Mouse (Mus musculus) heart, embryonic 14.5 days (tissue): ENCODE data around the gene Gab1. TPM values are rescaled to one million over a fixed set of nuclear protein-coding genes. Genes with fewer than 3 reads are reported as not detected.

Experiments used
- ATAC-seq: fragments of 200-750 bp; cut with Nextera tagmentation; 2 replicates; pipeline ENCODE4 v1.8.0; 2017; ENCODE audit warnings: low read depth, moderate TSS enrichment; ENCODE audit not compliant: insufficient number of reproducible peaks, insufficient read depth, low FRiP score
- H3K27ac ChIP-seq, 2 experiments: fragments of 200-500 bp in 1 of 2; fragments of 300-500 bp in 1 of 2; sonication (generic) in 1 of 2; replicated peaks in 1 of 2; 2 replicates each; pipeline ENCODE4 v1.5.1; 2012 to 2014; ENCODE audit warnings: low read depth in 2 of 2, low read length in 2 of 2, control low read depth in 1 of 2, mild to moderate bottlenecking in 1 of 2, mixed read lengths in 1 of 2; ENCODE audit not compliant: control insufficient read depth in 1 of 2, insufficient read depth in 1 of 2
- H3K27me3 ChIP-seq: fragments of 300-500 bp; sonication (generic); 2 replicates; pipeline ENCODE4 v1.6.1; 2014; ENCODE audit warnings: mild to moderate bottlenecking, low read length, control low read depth; ENCODE audit not compliant: control insufficient read depth, insufficient read depth
- H3K36me3 ChIP-seq: fragments of 300-500 bp; sonication (generic); 2 replicates; pipeline ENCODE4 v1.6.1; 2014; ENCODE audit warnings: mild to moderate bottlenecking, control low read depth, low read length, mixed read lengths; ENCODE audit not compliant: control insufficient read depth, insufficient read depth
- H3K4me1 ChIP-seq, 2 experiments: fragments of 200-500 bp in 1 of 2; fragments of 300-500 bp in 1 of 2; sonication (generic) in 1 of 2; 2 replicates each; pipeline ENCODE4 v1.6.1; 2012 to 2014; ENCODE audit warnings: low read length in 2 of 2, control low read depth in 1 of 2, mixed read lengths in 1 of 2; ENCODE audit not compliant: control insufficient read depth in 2 of 2, insufficient read depth in 2 of 2
- H3K4me2 ChIP-seq: fragments of 300-500 bp; sonication (generic); 2 replicates; pipeline ENCODE4 v1.6.1; 2014; ENCODE audit warnings: mild to moderate bottlenecking, low read length
- H3K4me3 ChIP-seq, 2 experiments: fragments of 200-500 bp in 1 of 2; fragments of 300-500 bp in 1 of 2; sonication (generic) in 1 of 2; 2 replicates each; pipeline ENCODE4 v1.5.1; 2012 to 2014; ENCODE audit warnings: low read length in 2 of 2, mild to moderate bottlenecking in 2 of 2, control low read depth in 1 of 2, low read depth in 1 of 2, moderate library complexity in 1 of 2; ENCODE audit not compliant: control insufficient read depth in 1 of 2, insufficient read depth in 1 of 2
- H3K9ac ChIP-seq: fragments of 300-500 bp; sonication (generic); 2 replicates; pipeline ENCODE4 v1.6.1; 2014; ENCODE audit warnings: mild to moderate bottlenecking, low read length
- H3K9me3 ChIP-seq: fragments of 300-500 bp; sonication (generic); 2 replicates; pipeline ENCODE4 v1.6.1; 2016; ENCODE audit warnings: low read length, control low read depth; ENCODE audit not compliant: control insufficient read depth
- WGBS: fragments of 180-500 bp; shearing (Covaris S2); extraction: QIAGEN DNeasy Blood & Tissue Kit; methylation state at CpG from one replicate; pipeline ENCODE4 v1.1.7; 2014; 5-methylcytosine and 5-hydroxymethylcytosine counted together
- polyA plus RNA-seq: library from polyadenylated mRNA; unstranded; fragments of >200 nt; fragmentation: Nextera tagmentation; extraction: Ambion mirVana; gene quantifications from 2 replicates; pipeline ENCODE4 v1.2.1, GENCODE M21; 2014

Gene Gab1
- polyA plus RNA-seq, 1 experiment from 2014 or later = 44.4 TPM

GRCm38 (mm10) chr8:80913016-80913748, 32.9 kb upstream of the Gab1 start:
- WGBS = 85% methylated on average over 1 of the region's 1 CpGs

GRCm38 (mm10) chr8:80911400-80911799, 31.1 kb upstream of the Gab1 start:
- Histone ChIP-seq H3K27ac (no peak overlapping the region), H3K9ac (no peak overlapping the region), H3K9me3 (no peaks in the 10 kb centered on the region), H3K4me1 (peaks cover 6 to 8% of the 10 kb centered on the region in 2 experiments; a peak in 3 of 4 replicates), H3K27me3 (no peaks in the 10 kb centered on the region), H3K4me3 (no peak overlapping the region), H3K4me2 (no peak overlapping the region), H3K36me3 (no peaks in the 10 kb centered on the region)
- no peak for ATAC-seq
- 75% methylated on average over 5 of the region's 5 CpGs for WGBS

More at GRCm38 (mm10) chr8:80913016-80913748, 32.9 kb upstream of the Gab1 start:
- no peaks in the 10 kb centered on the region for H3K27me3 ChIP-seq
- H3K4me2 ChIP-seq = no peak overlapping the region
- no peaks in the 10 kb centered on the region for H3K36me3 ChIP-seq
- ATAC-seq = 0 out of 2 replicates have a peak, but pooled peaks have one; percentile 42
- peak overlapping the region in 1 of 2 experiments; percentile 28; a peak in 1 of 4 replicates for H3K27ac ChIP-seq
- no peaks in the 10 kb centered on the region for H3K9me3 ChIP-seq
- H3K4me1 ChIP-seq = peaks cover 4 to 11% of the 10 kb centered on the region in 2 experiments; a peak in 3 of 4 replicates
- no peak overlapping the region for H3K9ac ChIP-seq
- no peak overlapping the region for H3K4me3 ChIP-seq

- WGBS = 35% methylated on average over 6 of the region's 6 CpGs
- H3K4me3 ChIP-seq = no peak overlapping the region
- H3K27ac ChIP-seq = peak overlapping the region in 1 of 2 experiments; percentile 36; a peak in 2 of 4 replicates
- H3K9me3 ChIP-seq = no peaks in the 10 kb centered on the region
- H3K27me3 ChIP-seq = no peaks in the 10 kb centered on the region
- H3K36me3 ChIP-seq = no peaks in the 10 kb centered on the region
- no peak overlapping the region for H3K9ac ChIP-seq
- H3K4me1 ChIP-seq = peaks cover 6 to 8% of the 10 kb centered on the region in 2 experiments; a peak in 3 of 4 replicates
- H3K4me2 ChIP-seq = no peak overlapping the region
- 0 out of 2 replicates have a peak, but pooled peaks have one; percentile 27 for ATAC-seq
Measured at GRCm38 (mm10) chr8:80908262-80908907, 28.1 kb upstream of the Gab1 start.

- Histone ChIP-seq H3K4me1 (no peaks in the 10 kb centered on the region), H3K27ac (no peak overlapping the region), H3K4me3 (no peak overlapping the region), H3K36me3 (no peaks in the 10 kb centered on the region), H3K9ac (no peak overlapping the region), H3K4me2 (no peak overlapping the region), H3K27me3 (no peaks in the 10 kb centered on the region), H3K9me3 (no peaks in the 10 kb centered on the region)
- ATAC-seq = no peak
- 49% methylated on average over 9 of the region's 9 CpGs for WGBS
Measured at GRCm38 (mm10) chr8:80902354-80902753, 22.0 kb upstream of the Gab1 start.

- no peaks in the 10 kb centered on the region for H3K36me3 ChIP-seq
- no peak overlapping the region for H3K27ac ChIP-seq
- no peak overlapping the region for H3K4me2 ChIP-seq
- no peak overlapping the region for H3K4me3 ChIP-seq
- H3K4me1 ChIP-seq = peaks cover 4 to 5% of the 10 kb centered on the region in 2 experiments; a peak in 3 of 4 replicates
- H3K9ac ChIP-seq = no peak overlapping the region
- no peak for ATAC-seq
- no peaks in the 10 kb centered on the region for H3K9me3 ChIP-seq
- no peaks in the 10 kb centered on the region for H3K27me3 ChIP-seq
Measured at GRCm38 (mm10) chr8:80899364-80899763, 19.0 kb upstream of the Gab1 start.

GRCm38 (mm10) chr8:80896026-80896425, 15.7 kb upstream of the Gab1 start:
- ATAC-seq = no peak
- no peaks in the 10 kb centered on the region for H3K9me3 ChIP-seq
- H3K9ac ChIP-seq = no peak overlapping the region
- no peaks in the 10 kb centered on the region for H3K36me3 ChIP-seq
- no peak overlapping the region for H3K4me2 ChIP-seq
- no peak overlapping the region for H3K4me3 ChIP-seq
- WGBS = 63% methylated on average over 5 of the region's 5 CpGs
- H3K27ac ChIP-seq = no peak overlapping the region
- H3K27me3 ChIP-seq = no peaks in the 10 kb centered on the region
- H3K4me1 ChIP-seq = peaks cover 4 to 5% of the 10 kb centered on the region in 2 experiments; a peak in 3 of 4 replicates

GRCm38 (mm10) chr8:80895397-80895796, 15.1 kb upstream of the Gab1 start:
- H3K4me1 ChIP-seq = peaks cover 4 to 5% of the 10 kb centered on the region in 2 experiments; a peak in 3 of 4 replicates
- no peak for ATAC-seq
- no peaks in the 10 kb centered on the region for H3K27me3 ChIP-seq
- peak overlapping the region; percentile 56 for H3K4me2 ChIP-seq
- H3K9ac ChIP-seq = no peak overlapping the region
- peak overlapping the region in 1 of 2 experiments; percentile 9; a peak in 1 of 4 replicates for H3K4me3 ChIP-seq
- H3K27ac ChIP-seq = no peak overlapping the region
- no peaks in the 10 kb centered on the region for H3K36me3 ChIP-seq
- H3K9me3 ChIP-seq = no peaks in the 10 kb centered on the region
- WGBS = 17% methylated on average over 6 of the region's 6 CpGs
